Mouse (Mus musculus) liver, adult 2 months (tissue): ENCODE measurements around the gene Zfp771. TPM values are rescaled to one million over a fixed set of nuclear protein-coding genes. Genes with fewer than 3 reads are reported as not detected.

ENCODE experiments used
- DNase-seq: peaks from one replicate; pipeline ENCODE4 v3.0.0-alpha.2; 2011; ENCODE audit warnings: low read depth, low spot score; ENCODE audit errors: extremely low read depth
- H3K27ac ChIP-seq: fragments of 200-500 bp; replicated peaks from 2 replicates; pipeline ENCODE4 v1.5.1; 2012; ENCODE audit warnings: low read depth, mild to moderate bottlenecking, control low read depth, inconsistent platforms, low read length; ENCODE audit not compliant: insufficient read depth
- H3K27me3 ChIP-seq: fragments of 200-500 bp; 2 replicates; pipeline ENCODE4 v1.6.1; 2012; ENCODE audit warnings: mild to moderate bottlenecking, moderate library complexity, low read length, inconsistent platforms; ENCODE audit not compliant: control insufficient read depth, insufficient read depth
- H3K36me3 ChIP-seq: fragments of 200-500 bp; 2 replicates; pipeline ENCODE4 v1.6.1; 2012; ENCODE audit warnings: low read length, inconsistent platforms; ENCODE audit not compliant: control insufficient read depth, insufficient read depth
- H3K4me1 ChIP-seq: fragments of 200-500 bp; 2 replicates; pipeline ENCODE4 v1.6.1; 2011; ENCODE audit warnings: low read length; ENCODE audit not compliant: control insufficient read depth, insufficient read depth
- H3K4me3 ChIP-seq: fragments of 200-500 bp; 2 replicates; pipeline ENCODE4 v1.5.1; 2011; ENCODE audit warnings: low read depth, mild to moderate bottlenecking, control low read depth, low read length, moderate library complexity; ENCODE audit not compliant: insufficient read depth
- H3K79me2 ChIP-seq: fragments of 200-500 bp; 2 replicates; pipeline ENCODE4 v1.6.1; 2012; ENCODE audit warnings: inconsistent platforms, mild to moderate bottlenecking, low read length, moderate library complexity; ENCODE audit not compliant: control insufficient read depth, insufficient read depth
- H3K9ac ChIP-seq: fragments of 200-500 bp; 2 replicates; pipeline ENCODE4 v1.6.1; 2012; ENCODE audit warnings: low read depth, mild to moderate bottlenecking, control low read depth, inconsistent platforms, low read length
- CTCF ChIP-seq: fragments of 200-500 bp; IDR thresholded peaks from 2 replicates; pipeline ENCODE4 v1.5.1; 2011; ENCODE audit warnings: low read depth, low read length, control low read depth
- POLR2A ChIP-seq: fragments of 200-500 bp; IDR thresholded peaks from 2 replicates; pipeline ENCODE4 v1.6.1; 2011; ENCODE audit warnings: low read length, control low read depth; ENCODE audit not compliant: insufficient read depth; ENCODE audit errors: extremely low read depth
- WGBS: fragments of 180-500 bp; shearing (Covaris S2); methylation state at CpG from one replicate; pipeline ENCODE4 v1.1.7; 2018; 5-methylcytosine and 5-hydroxymethylcytosine counted together
- polyA plus RNA-seq: library from polyadenylated mRNA; depleted of rRNA; stranded (reverse); fragments of >200 nt; gene quantifications from 2 replicates; pipeline ENCODE4 v1.2.3, GENCODE M21; 2012
- total RNA-seq: library from RNA; depleted of rRNA; stranded (reverse); fragments of >200 nt; gene quantifications from 2 replicates; pipeline ENCODE4 v1.2.3, GENCODE M21; 2014

Zfp771 gene
- total and polyA plus RNA-seq, 2 experiments, result 19.6 to 52.8 TPM

DNA sequence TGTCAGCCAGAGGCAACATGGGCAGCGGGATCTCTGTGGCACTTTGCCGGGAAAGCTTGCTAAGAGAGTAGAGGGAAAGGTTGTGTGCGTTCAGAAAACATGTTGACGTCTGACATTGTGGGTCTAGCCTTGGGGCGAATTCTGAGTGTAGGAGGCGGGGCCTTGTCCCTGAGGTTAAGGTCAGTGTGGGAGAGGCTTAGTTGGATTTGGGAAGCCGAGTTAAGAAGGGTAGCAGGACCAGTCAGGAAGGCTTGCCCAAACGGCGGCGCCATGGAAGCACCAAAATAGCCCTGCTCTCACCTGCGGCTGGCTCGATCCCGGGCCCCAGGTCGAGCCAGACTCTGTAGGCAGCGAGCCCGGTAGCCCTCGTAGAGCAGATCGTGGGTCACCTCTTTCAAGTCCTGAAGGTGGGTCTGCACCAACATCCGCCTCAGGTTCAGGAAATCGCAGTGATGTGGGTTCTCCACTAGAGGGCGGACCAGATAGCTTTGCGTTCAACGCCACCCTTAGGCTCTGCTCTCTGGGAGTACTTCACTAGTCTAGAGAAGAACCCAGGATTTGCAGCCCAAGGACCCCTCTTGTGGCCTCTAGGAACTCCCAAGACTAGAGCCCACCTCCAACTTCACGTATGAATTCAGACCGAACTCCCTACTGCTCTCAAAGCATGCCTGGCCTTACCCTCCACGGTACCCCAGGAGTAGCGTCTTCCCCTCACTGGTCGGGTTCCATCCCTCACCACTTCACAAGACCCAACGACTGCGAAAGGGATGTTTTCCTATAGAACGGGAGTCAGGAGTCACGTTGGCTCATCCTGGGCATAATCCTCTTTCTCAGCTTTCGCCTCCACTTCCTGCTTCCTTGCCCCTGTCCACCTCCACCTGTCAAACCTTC lies 28.8 kb upstream of the Zfp771 start:
- H3K27ac ChIP-seq, result no peak overlapping the region
- peak overlapping the region; percentile 47 for H3K4me3 ChIP-seq
- no peaks in the 10 kb centered on the region for H3K27me3 ChIP-seq
- no peaks in the 10 kb centered on the region for H3K4me1 ChIP-seq
- WGBS, result 25% methylated on average over 33 of the region's 33 CpGs
- DNase-seq, result peak; percentile 58
- H3K79me2 ChIP-seq, result no peaks in the 10 kb centered on the region
- H3K36me3 ChIP-seq, result no peaks in the 10 kb centered on the region
- H3K9ac ChIP-seq, result peak overlapping the region; percentile 45
- TF ChIP-seq POLR2A, result no peak
- TF ChIP-seq CTCF, result peak; percentile 91

DNA sequence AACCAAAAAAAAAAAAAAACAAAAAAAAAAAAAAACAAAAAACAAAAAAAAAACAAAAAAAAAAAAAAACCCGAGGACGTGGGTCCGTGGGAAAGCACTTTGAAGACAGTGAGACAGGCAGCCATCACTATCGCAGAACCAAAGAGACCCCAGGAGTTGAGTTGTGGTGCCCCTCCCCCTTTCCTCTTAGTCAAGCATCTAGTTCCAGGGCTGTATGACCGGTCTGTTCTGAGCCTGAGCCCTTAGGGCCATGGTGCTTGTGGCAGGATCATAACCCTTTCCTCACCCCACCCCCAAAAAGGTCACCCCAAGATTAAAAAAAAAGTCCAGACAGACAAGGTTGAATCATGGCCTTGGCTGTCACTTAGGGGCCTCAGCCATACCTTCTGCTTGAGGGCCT lies 27.8 kb upstream of the Zfp771 start:
- Histone ChIP-seq H3K27ac (no peak overlapping the region), H3K9ac (no peak overlapping the region), H3K79me2 (no peaks in the 10 kb centered on the region), H3K4me1 (no peaks in the 10 kb centered on the region), H3K36me3 (no peaks in the 10 kb centered on the region), H3K27me3 (no peaks in the 10 kb centered on the region), H3K4me3 (no peak overlapping the region)
- TF ChIP-seq CTCF (no peak), POLR2A (no peak)
- WGBS, result 86% methylated on average over 5 of the region's 5 CpGs
- no peak for DNase-seq

GRCm38 (mm10) chr7:127217475-127217874 lies 26.6 kb upstream of the Zfp771 start:
- DNase-seq, result no peak
- 78% methylated on average over 6 of the region's 6 CpGs for WGBS
- no peak overlapping the region for H3K27ac ChIP-seq
- H3K4me1 ChIP-seq, result no peaks in the 10 kb centered on the region
- H3K27me3 ChIP-seq, result no peaks in the 10 kb centered on the region
- no peak overlapping the region for H3K4me3 ChIP-seq
- H3K79me2 ChIP-seq, result no peaks in the 10 kb centered on the region
- H3K36me3 ChIP-seq, result no peaks in the 10 kb centered on the region
- TF ChIP-seq POLR2A (no peak), CTCF (no peak)
- H3K9ac ChIP-seq, result no peak overlapping the region

GRCm38 (mm10) chr7:127217901-127218642 lies 26.0 kb upstream of the Zfp771 start:
- no peak for DNase-seq
- Histone ChIP-seq H3K79me2 (no peaks in the 10 kb centered on the region), H3K36me3 (no peaks in the 10 kb centered on the region), H3K4me1 (no peaks in the 10 kb centered on the region), H3K27me3 (no peaks in the 10 kb centered on the region), H3K4me3 (no peak overlapping the region), H3K9ac (no peak overlapping the region), H3K27ac (no peak overlapping the region)
- 76% methylated on average over 10 of the region's 10 CpGs for WGBS
- TF ChIP-seq CTCF (no peak), POLR2A (no peak)

- H3K27ac ChIP-seq, result no peak overlapping the region
- H3K4me3 ChIP-seq, result no peak overlapping the region
- no peaks in the 10 kb centered on the region for H3K4me1 ChIP-seq
- H3K36me3 ChIP-seq, result no peaks in the 10 kb centered on the region
- H3K9ac ChIP-seq, result no peak overlapping the region
- no peak for DNase-seq
- no peak for TF ChIP-seq CTCF
- 91% methylated on average over 4 of the region's 4 CpGs for WGBS
- H3K27me3 ChIP-seq, result no peaks in the 10 kb centered on the region
- no peaks in the 10 kb centered on the region for H3K79me2 ChIP-seq
Observed at GRCm38 (mm10) chr7:127218670-127219069, 25.4 kb upstream of the Zfp771 start.

DNA sequence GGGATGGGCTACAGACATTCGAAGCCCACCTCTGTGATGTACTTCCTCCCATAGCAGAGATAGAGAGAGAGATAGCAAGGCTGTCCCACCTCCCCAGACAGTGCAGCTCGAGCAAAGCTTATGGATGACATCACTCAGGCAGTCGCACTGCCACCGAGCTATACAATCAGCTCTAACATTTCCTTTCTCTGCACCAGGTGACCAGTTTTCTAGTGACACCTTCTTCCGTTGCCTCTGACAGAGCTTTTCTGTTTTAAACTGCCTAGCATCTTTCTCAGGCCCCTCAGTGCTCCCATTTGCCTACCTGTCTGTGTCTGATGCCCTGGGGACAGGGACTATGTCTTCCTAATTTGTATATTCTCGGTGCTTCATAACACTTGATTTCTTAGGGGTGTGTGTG lies 23.6 kb upstream of the Zfp771 start:
- Histone ChIP-seq H3K4me3 (no peak overlapping the region), H3K4me1 (no peaks in the 10 kb centered on the region), H3K9ac (no peak overlapping the region), H3K27me3 (no peaks in the 10 kb centered on the region), H3K36me3 (no peaks in the 10 kb centered on the region), H3K79me2 (no peaks in the 10 kb centered on the region), H3K27ac (no peak overlapping the region)
- TF ChIP-seq POLR2A, result no peak
- TF ChIP-seq CTCF, result no peak
- no peak for DNase-seq
- 68% methylated on average over 6 of the region's 6 CpGs for WGBS
